Mouse (Mus musculus): Measurements from ENCODE around the gene Mcoln2. TPM values are rescaled to one million over a fixed set of nuclear protein-coding genes. Genes with fewer than 3 reads are reported as not detected.

Gene Mcoln2
- total and polyA plus RNA-seq, 2 experiments from 2014 or later: 0.09 to 0.16 TPM

DNA sequence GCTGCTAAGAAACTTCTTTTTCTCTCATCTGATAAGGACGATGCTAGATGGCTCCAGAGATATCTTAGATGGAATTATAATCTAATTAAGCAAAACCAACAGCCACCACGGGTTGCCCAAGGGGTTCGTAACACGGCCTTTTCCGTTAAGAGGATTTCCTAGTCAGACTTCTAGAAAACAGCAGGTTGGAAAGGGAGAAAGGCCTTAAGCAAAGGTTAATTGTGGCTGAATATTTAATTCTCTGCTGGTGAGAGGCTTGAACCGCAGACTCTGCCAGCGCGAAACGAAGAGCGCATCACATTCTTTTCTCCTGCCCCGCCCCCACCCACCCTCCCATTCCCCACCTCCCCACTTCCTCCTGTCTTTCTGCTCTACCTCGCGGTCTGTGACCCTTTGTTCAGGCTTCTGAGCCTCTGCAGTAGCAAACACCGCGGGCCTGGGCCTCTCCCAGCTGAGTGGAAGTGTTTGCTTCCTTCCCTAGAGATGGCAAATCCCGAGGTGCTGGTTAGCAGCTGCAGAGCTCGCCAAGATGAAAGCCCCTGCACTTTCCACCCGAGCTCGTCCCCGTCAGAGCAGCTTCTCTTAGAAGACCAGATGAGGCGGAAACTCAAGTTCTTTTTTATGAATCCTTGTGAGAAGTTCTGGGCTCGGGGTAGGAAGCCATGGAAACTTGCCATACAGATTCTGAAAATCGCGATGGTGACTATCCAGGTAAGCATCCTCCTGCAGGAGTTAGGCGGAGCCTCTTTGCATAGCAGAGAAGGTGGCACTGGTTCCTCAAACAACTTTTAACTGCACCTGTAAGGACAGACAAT, 28.1 kb upstream of the Mcoln2 start:
- Histone ChIP-seq H3K27ac (ENCODE audit: low read depth, low read length) (no peak overlapping the region), H3K9ac (replicated peaks; ENCODE audit: low read length, poor library complexity, severe bottlenecking) (no peak overlapping the region), H3K36me3 (ENCODE audit: insufficient read depth, low read length) (no peaks in the 10 kb centered on the region), H3K9me3 (ENCODE audit: low read length) (no peaks in the 10 kb centered on the region), H3K27me3 (ENCODE audit: insufficient read depth, low read length) (peaks cover 10% of the 10 kb centered on the region), H3K4me1 (ENCODE audit: insufficient read depth, low read length) (no peaks in the 10 kb centered on the region; the same call in 1 of the 2 replicates), H3K4me2 (ENCODE audit: low read depth, low read length, poor library complexity, severe bottlenecking) (peak overlapping the region; percentile 24), H3K4me3 (ENCODE audit: low read depth, low read length) (no peak overlapping the region)
- WGBS: 9% methylated on average over 25 of the region's 25 CpGs
- no peak for TF ChIP-seq CTCF (IDR thresholded peaks at IDR 0.05)
- no peak for ATAC-seq (ENCODE audit: low FRiP score)
- peak; percentile 11 for DNase-seq (ENCODE audit: low spot score)

DNA sequence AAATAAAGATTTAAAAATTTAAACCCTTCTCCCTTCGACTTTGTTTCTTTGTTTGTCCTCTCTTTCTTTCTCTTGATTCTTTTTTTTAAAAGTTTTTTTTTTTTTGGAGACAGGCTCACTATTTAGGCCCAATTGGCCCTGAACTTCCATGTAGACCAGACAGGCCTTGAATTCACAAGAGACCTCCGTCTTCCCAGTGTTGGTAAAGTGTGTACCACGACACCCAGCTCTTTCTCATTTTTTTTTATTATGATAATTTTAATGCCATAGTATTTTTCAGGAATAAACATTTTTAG, 27.6 kb upstream of the Mcoln2 start:
- H3K4me1 ChIP-seq (ENCODE audit: insufficient read depth, low read length): no peaks in the 10 kb centered on the region; the same call in 1 of the 2 replicates
- no peaks in the 10 kb centered on the region for H3K36me3 ChIP-seq (ENCODE audit: insufficient read depth, low read length)
- ATAC-seq (ENCODE audit: low FRiP score) (no peak), DNase-seq (ENCODE audit: low spot score) (no peak)
- H3K4me3 ChIP-seq (ENCODE audit: low read depth, low read length): no peak overlapping the region
- WGBS: 51% methylated on average over 3 of the region's 3 CpGs
- H3K9ac ChIP-seq (replicated peaks; ENCODE audit: low read length, poor library complexity, severe bottlenecking): no peak overlapping the region
- H3K9me3 ChIP-seq (ENCODE audit: low read length): no peaks in the 10 kb centered on the region
- no peak overlapping the region for H3K4me2 ChIP-seq (ENCODE audit: low read depth, low read length, poor library complexity, severe bottlenecking)
- H3K27me3 ChIP-seq (ENCODE audit: insufficient read depth, low read length): peaks cover 10% of the 10 kb centered on the region
- H3K27ac ChIP-seq (ENCODE audit: low read depth, low read length): no peak overlapping the region
- no peak for TF ChIP-seq CTCF (IDR thresholded peaks at IDR 0.05)

DNA sequence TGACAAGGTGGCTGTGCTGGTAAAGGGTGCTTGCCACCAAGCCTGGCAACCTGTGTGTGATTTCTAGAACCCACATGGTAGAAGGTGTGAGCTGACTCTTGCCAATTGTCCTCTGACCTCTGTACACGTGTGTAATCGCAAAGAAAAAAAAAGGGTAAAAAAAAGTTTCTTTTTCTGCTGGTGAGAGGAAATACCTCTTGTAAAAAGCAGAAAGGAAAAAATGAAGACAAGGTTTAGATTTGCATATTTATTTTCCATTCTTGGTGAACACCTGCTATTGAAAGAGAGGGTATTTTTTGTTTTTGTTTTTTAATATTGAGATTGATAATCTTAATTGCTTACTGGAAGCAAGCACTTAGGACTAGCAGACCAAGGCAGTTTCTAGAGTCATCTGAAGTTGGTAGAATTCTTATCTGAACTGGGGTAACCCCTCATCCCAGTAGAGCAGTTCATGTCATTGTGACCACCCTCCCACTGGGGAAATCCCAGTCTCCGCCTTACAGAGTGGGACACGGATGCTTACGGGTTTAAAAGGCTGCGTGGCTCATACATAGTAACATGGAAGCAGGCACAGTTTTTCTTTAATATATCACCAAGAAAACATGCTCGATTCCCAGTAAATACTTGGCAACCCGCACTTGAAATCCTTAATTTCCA, 26.7 kb upstream of the Mcoln2 start:
- Histone ChIP-seq H3K27me3 (ENCODE audit: insufficient read depth, low read length) (peaks cover 6% of the 10 kb centered on the region), H3K27ac (ENCODE audit: low read depth, low read length) (no peak overlapping the region), H3K9ac (replicated peaks; ENCODE audit: low read length, poor library complexity, severe bottlenecking) (no peak overlapping the region), H3K4me1 (ENCODE audit: insufficient read depth, low read length) (no peaks in the 10 kb centered on the region; the same call in 1 of the 2 replicates), H3K9me3 (ENCODE audit: low read length) (no peaks in the 10 kb centered on the region), H3K4me3 (ENCODE audit: low read depth, low read length) (no peak overlapping the region), H3K4me2 (ENCODE audit: low read depth, low read length, poor library complexity, severe bottlenecking) (no peak overlapping the region), H3K36me3 (ENCODE audit: insufficient read depth, low read length) (no peaks in the 10 kb centered on the region)
- DNase-seq (ENCODE audit: low spot score) (no peak), ATAC-seq (ENCODE audit: low FRiP score) (no peak)
- 74% methylated on average over 8 of the region's 8 CpGs for WGBS
- TF ChIP-seq CTCF (IDR thresholded peaks at IDR 0.05): no peak

DNA sequence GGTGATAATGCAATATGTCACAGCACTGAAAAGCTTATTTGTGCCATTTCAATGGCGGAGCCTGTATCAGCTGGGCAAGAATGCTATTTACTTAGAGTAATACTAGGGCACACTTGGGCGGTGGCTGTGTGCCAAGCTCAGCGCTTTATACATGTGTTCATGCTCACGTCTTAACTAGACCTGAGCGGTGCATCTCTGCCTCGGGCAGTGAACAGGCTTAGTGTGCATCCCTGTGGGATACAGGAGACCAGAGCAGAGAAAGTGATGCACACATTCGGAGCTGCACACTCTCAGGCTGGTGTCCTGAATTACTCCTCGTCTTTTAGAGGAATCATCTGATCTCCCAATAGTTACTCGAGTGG, 26.2 kb upstream of the Mcoln2 start:
- Histone ChIP-seq H3K4me3 (ENCODE audit: low read depth, low read length) (no peak overlapping the region), H3K9me3 (ENCODE audit: low read length) (no peaks in the 10 kb centered on the region), H3K9ac (replicated peaks; ENCODE audit: low read length, poor library complexity, severe bottlenecking) (no peak overlapping the region), H3K27me3 (ENCODE audit: insufficient read depth, low read length) (peaks cover 4% of the 10 kb centered on the region; the same call in 1 of the 2 replicates), H3K36me3 (ENCODE audit: insufficient read depth, low read length) (no peaks in the 10 kb centered on the region), H3K4me2 (ENCODE audit: low read depth, low read length, poor library complexity, severe bottlenecking) (no peak overlapping the region), H3K27ac (ENCODE audit: low read depth, low read length) (no peak overlapping the region), H3K4me1 (ENCODE audit: insufficient read depth, low read length) (no peaks in the 10 kb centered on the region; the same call in 1 of the 2 replicates)
- TF ChIP-seq CTCF (IDR thresholded peaks at IDR 0.05): no peak
- 53% methylated on average over 9 of the region's 9 CpGs for WGBS
- DNase-seq (ENCODE audit: low spot score): peak; percentile 44
- ATAC-seq (ENCODE audit: low FRiP score): no peak

DNA sequence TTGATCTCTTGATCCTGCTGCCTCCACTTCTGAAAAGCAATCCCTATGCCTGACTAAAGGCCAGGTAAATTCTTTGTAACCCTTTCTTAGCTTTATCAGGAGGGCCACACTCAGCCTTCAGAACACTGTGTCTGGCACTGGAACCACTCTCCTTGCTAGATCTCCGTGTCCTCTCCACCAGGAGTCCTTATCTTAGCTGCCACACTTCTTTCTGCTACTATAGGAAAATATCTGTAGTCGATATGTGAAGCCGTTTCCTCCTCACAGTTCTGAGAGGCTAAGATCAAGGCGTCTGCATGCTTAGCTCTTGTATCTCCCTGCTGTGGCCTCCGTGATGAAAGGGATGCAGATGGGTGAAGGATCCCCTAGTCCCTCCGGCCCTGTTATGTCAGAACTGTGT, 22.4 kb upstream of the Mcoln2 start:
- H3K27ac ChIP-seq (ENCODE audit: low read depth, low read length): no peak overlapping the region
- H3K4me2 ChIP-seq (ENCODE audit: low read depth, low read length, poor library complexity, severe bottlenecking): no peak overlapping the region
- 50% methylated on average over 6 of the region's 6 CpGs for WGBS
- H3K4me3 ChIP-seq (ENCODE audit: low read depth, low read length): no peak overlapping the region
- TF ChIP-seq CTCF (IDR thresholded peaks at IDR 0.05): no peak
- no peak overlapping the region for H3K9ac ChIP-seq (replicated peaks; ENCODE audit: low read length, poor library complexity, severe bottlenecking)
- H3K4me1 ChIP-seq (ENCODE audit: insufficient read depth, low read length): no peaks in the 10 kb centered on the region; the same call in 1 of the 2 replicates
- H3K36me3 ChIP-seq (ENCODE audit: insufficient read depth, low read length): no peaks in the 10 kb centered on the region
- DNase-seq (ENCODE audit: low spot score): no peak
- no peaks in the 10 kb centered on the region for H3K27me3 ChIP-seq (ENCODE audit: insufficient read depth, low read length)
- no peak for ATAC-seq (ENCODE audit: low FRiP score)
- no peaks in the 10 kb centered on the region for H3K9me3 ChIP-seq (ENCODE audit: low read length)

DNA sequence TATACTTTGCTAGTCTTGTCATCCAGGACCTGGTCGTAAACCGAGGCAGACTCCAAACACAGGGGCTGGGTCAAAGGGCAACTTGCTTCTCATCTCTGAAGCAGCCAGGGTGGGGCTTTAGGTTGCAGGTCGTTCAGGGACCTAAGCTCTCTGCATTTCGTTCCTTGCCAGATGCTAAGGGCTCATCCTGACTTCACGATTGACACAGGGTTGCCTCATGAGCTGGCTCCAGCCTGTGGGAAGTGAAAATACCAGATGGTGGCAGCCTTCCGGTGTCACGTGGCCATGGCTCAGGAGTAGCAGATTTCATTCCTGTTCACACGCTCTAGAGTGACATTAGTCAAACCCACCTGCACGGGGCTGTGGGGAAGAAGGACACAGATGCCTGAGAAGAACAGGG, 14.8 kb upstream of the Mcoln2 start:
- DNase-seq (ENCODE audit: low spot score) (no peak), ATAC-seq (ENCODE audit: low FRiP score) (no peak)
- no peak for TF ChIP-seq CTCF (IDR thresholded peaks at IDR 0.05)
- Histone ChIP-seq H3K9me3 (ENCODE audit: low read length) (no peaks in the 10 kb centered on the region), H3K27me3 (ENCODE audit: insufficient read depth, low read length) (no peaks in the 10 kb centered on the region), H3K27ac (ENCODE audit: low read depth, low read length) (no peak overlapping the region), H3K36me3 (ENCODE audit: insufficient read depth, low read length) (no peaks in the 10 kb centered on the region), H3K4me2 (ENCODE audit: low read depth, low read length, poor library complexity, severe bottlenecking) (no peak overlapping the region), H3K4me3 (ENCODE audit: low read depth, low read length) (no peak overlapping the region), H3K9ac (replicated peaks; ENCODE audit: low read length, poor library complexity, severe bottlenecking) (no peak overlapping the region), H3K4me1 (ENCODE audit: insufficient read depth, low read length) (no peaks in the 10 kb centered on the region)
- 80% methylated on average over 9 of the region's 9 CpGs for WGBS
